Mouse (Mus musculus): ENCODE results near the gene Nsmce4a. TPM values are rescaled to one million over a fixed set of nuclear protein-coding genes. Genes with fewer than 3 reads are reported as not detected.

The Nsmce4a gene
- polyA plus RNA-seq, 1 experiment, result 152 TPM

DNA sequence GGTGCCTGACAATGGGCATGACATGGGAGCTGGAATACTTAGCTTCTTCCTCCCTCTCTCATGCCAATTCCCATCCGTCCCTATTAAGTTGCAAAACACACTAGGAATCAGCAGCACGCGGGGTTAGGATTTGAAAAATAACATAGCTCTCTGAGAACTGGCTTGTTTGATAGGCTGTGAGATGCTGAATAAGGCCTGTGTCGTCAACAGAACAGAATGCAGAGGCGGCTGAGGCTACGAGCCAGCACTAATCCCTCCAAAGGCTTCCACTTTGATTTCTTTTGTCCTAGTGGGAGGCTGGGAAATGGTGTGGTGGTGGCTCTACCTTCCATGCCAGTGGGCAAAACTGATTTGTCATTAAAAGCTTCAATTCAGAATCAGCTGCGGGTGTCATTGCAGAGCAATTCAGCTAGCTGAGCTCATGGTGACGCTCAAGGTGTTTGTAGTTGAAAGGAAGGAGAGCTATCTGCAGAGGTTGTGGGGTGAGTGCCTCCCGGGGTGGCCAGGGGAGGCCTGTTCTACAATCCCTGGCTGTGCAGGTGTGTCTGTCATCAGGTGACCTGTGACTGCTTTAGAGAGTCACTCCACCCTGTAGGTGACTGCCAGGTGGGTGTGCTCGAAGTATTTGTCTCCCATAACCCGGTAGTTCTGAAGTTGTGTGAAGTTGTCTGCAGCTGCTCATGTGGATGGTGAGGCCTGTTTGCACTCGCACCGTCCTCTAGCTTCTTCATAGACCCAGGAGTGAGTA lies 17.3 kb upstream of the Nsmce4a start:
- no peaks in the 10 kb centered on the region for H3K4me1 ChIP-seq (ENCODE audit: control insufficient read depth, insufficient read depth, low read length)
- H3K27ac ChIP-seq (ENCODE audit: insufficient read depth, low read length), result no peak overlapping the region
- no peaks in the 10 kb centered on the region for H3K36me3 ChIP-seq (ENCODE audit: control insufficient read depth, insufficient read depth, low read length, poor library complexity, severe bottlenecking)
- no peaks in the 10 kb centered on the region for H3K27me3 ChIP-seq (ENCODE audit: control insufficient read depth, insufficient read depth, low read length, poor library complexity, severe bottlenecking)
- no peak overlapping the region for H3K4me3 ChIP-seq (ENCODE audit: low read depth, low read length)
- no peaks in the 10 kb centered on the region; the same call in 1 of the 2 replicates for H3K9me3 ChIP-seq (replicated peaks; ENCODE audit: control insufficient read depth, insufficient read depth, low read length, poor library complexity, severe bottlenecking)
- no peak overlapping the region for H3K9ac ChIP-seq (ENCODE audit: low read depth, poor library complexity, severe bottlenecking)
- TF ChIP-seq CTCF (IDR thresholded peaks at IDR 0.05; ENCODE audit: low read depth, low read length) (no peak), EP300 (IDR thresholded peaks at IDR 0.05; ENCODE audit: insufficient read depth, low read depth, low read length) (no peak), POLR2A (IDR thresholded peaks at IDR 0.05; ENCODE audit: insufficient read depth, low read length) (no peak)

GRCm38 (mm10) chr7:130586521-130587072 lies 13.7 kb upstream of the Nsmce4a start:
- Histone ChIP-seq H3K9me3 (replicated peaks; ENCODE audit: control insufficient read depth, insufficient read depth, low read length, poor library complexity, severe bottlenecking) (no peaks in the 10 kb centered on the region; the same call in 1 of the 2 replicates), H3K36me3 (ENCODE audit: control insufficient read depth, insufficient read depth, low read length, poor library complexity, severe bottlenecking) (no peaks in the 10 kb centered on the region), H3K27me3 (ENCODE audit: control insufficient read depth, insufficient read depth, low read length, poor library complexity, severe bottlenecking) (no peaks in the 10 kb centered on the region), H3K9ac (ENCODE audit: low read depth, poor library complexity, severe bottlenecking) (no peak overlapping the region), H3K4me1 (ENCODE audit: control insufficient read depth, insufficient read depth, low read length) (no peaks in the 10 kb centered on the region), H3K4me3 (ENCODE audit: low read depth, low read length) (no peak overlapping the region), H3K27ac (ENCODE audit: insufficient read depth, low read length) (no peak overlapping the region)
- TF ChIP-seq CTCF (IDR thresholded peaks at IDR 0.05; ENCODE audit: low read depth, low read length) (no peak), EP300 (IDR thresholded peaks at IDR 0.05; ENCODE audit: insufficient read depth, low read depth, low read length) (no peak), POLR2A (IDR thresholded peaks at IDR 0.05; ENCODE audit: insufficient read depth, low read length) (no peak)

- H3K9me3 ChIP-seq (replicated peaks; ENCODE audit: control insufficient read depth, insufficient read depth, low read length, poor library complexity, severe bottlenecking), result no peaks in the 10 kb centered on the region
- no peak overlapping the region for H3K9ac ChIP-seq (ENCODE audit: low read depth, poor library complexity, severe bottlenecking)
- H3K36me3 ChIP-seq (ENCODE audit: control insufficient read depth, insufficient read depth, low read length, poor library complexity, severe bottlenecking), result no peaks in the 10 kb centered on the region
- H3K4me3 ChIP-seq (ENCODE audit: low read depth, low read length), result no peak overlapping the region
- no peaks in the 10 kb centered on the region for H3K27me3 ChIP-seq (ENCODE audit: control insufficient read depth, insufficient read depth, low read length, poor library complexity, severe bottlenecking)
- peaks cover 3% of the 10 kb centered on the region for H3K4me1 ChIP-seq (ENCODE audit: control insufficient read depth, insufficient read depth, low read length)
- no peak overlapping the region for H3K27ac ChIP-seq (ENCODE audit: insufficient read depth, low read length)
- TF ChIP-seq CTCF (IDR thresholded peaks at IDR 0.05; ENCODE audit: low read depth, low read length) (no peak), POLR2A (IDR thresholded peaks at IDR 0.05; ENCODE audit: insufficient read depth, low read length) (no peak), EP300 (IDR thresholded peaks at IDR 0.05; ENCODE audit: insufficient read depth, low read depth, low read length) (no peak)
These were observed 5.7 kb upstream of the Nsmce4a start for GRCm38 (mm10) chr7:130578607-130579006.

DNA sequence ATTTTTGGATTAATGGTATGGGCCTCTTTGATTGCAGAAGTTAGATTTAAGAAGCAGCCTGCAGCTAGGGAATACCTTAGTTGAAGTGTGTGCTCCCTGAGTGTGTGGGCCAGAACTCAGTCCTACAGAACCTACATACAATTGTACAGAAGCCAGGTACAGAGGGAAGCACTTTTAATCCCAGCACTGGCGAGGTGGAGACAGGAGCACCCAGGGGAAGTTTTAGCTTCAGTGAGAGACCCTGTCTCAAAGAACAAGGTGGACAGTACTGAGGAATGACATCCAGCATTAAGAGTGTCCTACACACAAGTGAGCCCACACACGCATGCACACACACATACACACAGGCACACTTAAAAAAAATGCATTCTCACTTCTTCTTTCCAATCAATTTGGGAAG lies 5.1 kb upstream of the Nsmce4a start:
- Histone ChIP-seq H3K27ac (ENCODE audit: insufficient read depth, low read length) (no peak overlapping the region), H3K27me3 (ENCODE audit: control insufficient read depth, insufficient read depth, low read length, poor library complexity, severe bottlenecking) (no peaks in the 10 kb centered on the region), H3K4me3 (ENCODE audit: low read depth, low read length) (no peak overlapping the region), H3K9me3 (replicated peaks; ENCODE audit: control insufficient read depth, insufficient read depth, low read length, poor library complexity, severe bottlenecking) (no peaks in the 10 kb centered on the region), H3K36me3 (ENCODE audit: control insufficient read depth, insufficient read depth, low read length, poor library complexity, severe bottlenecking) (no peaks in the 10 kb centered on the region), H3K4me1 (ENCODE audit: control insufficient read depth, insufficient read depth, low read length) (peaks cover 3% of the 10 kb centered on the region), H3K9ac (ENCODE audit: low read depth, poor library complexity, severe bottlenecking) (no peak overlapping the region)
- no peak for TF ChIP-seq POLR2A (IDR thresholded peaks at IDR 0.05; ENCODE audit: insufficient read depth, low read length)
- TF ChIP-seq CTCF (IDR thresholded peaks at IDR 0.05; ENCODE audit: low read depth, low read length), result no peak

DNA sequence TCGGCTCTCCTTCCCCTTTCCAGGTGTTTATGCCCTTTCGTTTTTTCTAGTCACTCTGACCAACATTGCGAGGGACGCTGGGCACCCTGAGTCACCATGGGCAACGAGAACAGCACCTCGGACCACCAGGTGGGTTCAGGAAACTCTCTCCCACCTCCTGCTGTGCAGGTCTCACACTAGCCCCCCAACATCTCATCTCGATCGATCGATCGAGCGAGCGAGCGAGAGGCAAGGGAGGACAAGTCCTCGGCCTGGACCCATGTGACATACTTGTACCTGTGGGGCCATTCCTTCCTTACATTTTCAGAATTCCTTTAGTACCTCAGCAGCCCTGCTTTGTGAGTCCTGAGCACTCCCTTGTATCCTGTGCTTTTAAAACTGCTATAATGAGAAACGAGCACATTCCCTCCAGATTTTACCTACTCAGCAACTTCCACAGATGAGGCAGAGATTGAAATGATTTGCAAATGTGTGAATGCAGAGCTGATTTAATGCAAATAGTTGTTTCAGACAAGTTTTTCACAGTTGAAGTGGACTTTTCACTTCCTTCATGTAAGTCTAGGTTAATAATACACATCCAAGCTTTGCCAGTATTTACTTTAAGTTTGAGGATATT lies 4.6 kb upstream of the Nsmce4a start, which contains the start of gene Tacc2:
TSS of gene Tacc2 (plus strand) at position 51 of the 616 bp plus-strand sequence.
- Histone ChIP-seq H3K4me3 (ENCODE audit: low read depth, low read length) (no peak within 1 kb of the TSS), H3K9me3 (replicated peaks; ENCODE audit: control insufficient read depth, insufficient read depth, low read length, poor library complexity, severe bottlenecking) (no peaks in the 10 kb centered on the region), H3K36me3 (ENCODE audit: control insufficient read depth, insufficient read depth, low read length, poor library complexity, severe bottlenecking) (no peaks in the 10 kb centered on the region), H3K27ac (ENCODE audit: insufficient read depth, low read length) (no peak within 1 kb of the TSS), H3K4me1 (ENCODE audit: control insufficient read depth, insufficient read depth, low read length) (peaks cover 3% of the 10 kb centered on the region), H3K9ac (ENCODE audit: low read depth, poor library complexity, severe bottlenecking) (no peak within 1 kb of the TSS), H3K27me3 (ENCODE audit: control insufficient read depth, insufficient read depth, low read length, poor library complexity, severe bottlenecking) (no peaks in the 10 kb centered on the region)
- TF ChIP-seq CTCF (IDR thresholded peaks at IDR 0.05; ENCODE audit: low read depth, low read length) (no peak), POLR2A (IDR thresholded peaks at IDR 0.05; ENCODE audit: insufficient read depth, low read length) (no peak), EP300 (IDR thresholded peaks at IDR 0.05; ENCODE audit: insufficient read depth, low read depth, low read length) (no peak)

- no peaks in the 10 kb centered on the region for H3K9me3 ChIP-seq (replicated peaks; ENCODE audit: control insufficient read depth, insufficient read depth, low read length, poor library complexity, severe bottlenecking)
- H3K36me3 ChIP-seq (ENCODE audit: control insufficient read depth, insufficient read depth, low read length, poor library complexity, severe bottlenecking), result no peaks in the 10 kb centered on the region
- H3K27me3 ChIP-seq (ENCODE audit: control insufficient read depth, insufficient read depth, low read length, poor library complexity, severe bottlenecking), result no peaks in the 10 kb centered on the region
- H3K9ac ChIP-seq (ENCODE audit: low read depth, poor library complexity, severe bottlenecking), result no peak overlapping the region
- TF ChIP-seq CTCF (IDR thresholded peaks at IDR 0.05; ENCODE audit: low read depth, low read length), result no peak
- TF ChIP-seq POLR2A (IDR thresholded peaks at IDR 0.05; ENCODE audit: insufficient read depth, low read length), result no peak
- TF ChIP-seq EP300 (IDR thresholded peaks at IDR 0.05; ENCODE audit: insufficient read depth, low read depth, low read length), result no peak
- H3K27ac ChIP-seq (ENCODE audit: insufficient read depth, low read length), result no peak overlapping the region
- H3K4me1 ChIP-seq (ENCODE audit: control insufficient read depth, insufficient read depth, low read length), result peaks cover 3% of the 10 kb centered on the region
- no peak overlapping the region for H3K4me3 ChIP-seq (ENCODE audit: low read depth, low read length)
These were observed 4.1 kb upstream of the Nsmce4a start for GRCm38 (mm10) chr7:130576981-130577380.

All from ES-Bruce4 (cell line).